Mouse (Mus musculus): ENCODE results near the gene Ackr3.

- TF ChIP-seq POLR2A (IDR thresholded peaks at IDR 0.05; ENCODE audit: low read depth, low read length) (no peak), CTCF (conservative IDR thresholded peaks at IDR 0.05; ENCODE audit: insufficient read depth, insufficient read length, low read depth, low read length) (peak; percentile 59)
Observed at GRCm38 (mm10) chr1:90205223-90205622, 1.4 kb downstream of the Ackr3 start.
